Mouse (Mus musculus): Measurements from ENCODE around the gene Fam186b.

GRCm38 (mm10) chr15:99284527-99285188 lies 11.0 kb downstream of the Fam186b start:
- TF ChIP-seq POLR2A (IDR thresholded peaks at IDR 0.05; ENCODE audit: insufficient read depth, low read depth, low read length) (no peak), CTCF (IDR thresholded peaks at IDR 0.05) (no peak)
